Mouse (Mus musculus): ENCODE data around the gene Trim80. TPM values are rescaled to one million over a fixed set of nuclear protein-coding genes. Genes with fewer than 3 reads are reported as not detected.
A peak's percentile ranks its signal among the peaks of the same experiment; 100 is the strongest.

Gene Trim80
- polyA plus RNA-seq, 1 experiment from 2014 or later: not detected

DNA sequence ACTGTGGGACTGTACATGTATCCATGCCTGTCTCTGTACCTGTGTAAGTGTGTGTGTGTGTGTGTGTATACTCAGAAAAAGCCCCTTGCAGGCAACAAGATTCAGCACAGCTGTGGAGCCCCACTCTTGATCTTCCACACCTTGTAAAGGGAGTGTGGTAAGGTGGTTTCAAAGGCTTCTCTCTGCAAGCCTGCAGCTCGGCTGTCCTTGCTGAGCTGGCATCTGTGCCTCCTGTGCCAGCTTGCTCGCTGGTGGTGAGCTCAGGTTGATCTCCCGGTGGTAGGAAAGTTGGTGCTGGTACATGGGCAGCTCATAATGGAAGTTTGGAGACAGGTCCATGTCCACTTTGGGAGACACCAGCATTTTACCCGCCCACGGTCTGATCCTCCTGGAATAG, 21.5 kb downstream of the Trim80 start:
- H3K9ac ChIP-seq (replicated peaks; ENCODE audit: low read depth, low read length): no peak overlapping the region
- H3K9me3 ChIP-seq (ENCODE audit: control insufficient read depth, low read depth, low read length): no peaks in the 10 kb centered on the region
- no peak for ATAC-seq (ENCODE audit: insufficient number of reproducible peaks, insufficient read depth, low FRiP score, low read depth)
- H3K27me3 ChIP-seq (ENCODE audit: control insufficient read depth, insufficient read depth, low read length): no peaks in the 10 kb centered on the region
- H3K4me1 ChIP-seq (ENCODE audit: control insufficient read depth, insufficient read depth, low read length): 0 out of 2 replicates have a peak, but pooled peaks cover 3% of the 10 kb centered on the region
- H3K36me3 ChIP-seq (ENCODE audit: control insufficient read depth, insufficient read depth, low read length): no peaks in the 10 kb centered on the region
- 71% methylated on average over 5 of the region's 5 CpGs for WGBS
- no peak overlapping the region for H3K27ac ChIP-seq (ENCODE audit: low read length)
- H3K4me2 ChIP-seq (replicated peaks; ENCODE audit: low read depth, low read length): no peak overlapping the region
- H3K4me3 ChIP-seq (ENCODE audit: low read depth, low read length): no peak overlapping the region

DNA sequence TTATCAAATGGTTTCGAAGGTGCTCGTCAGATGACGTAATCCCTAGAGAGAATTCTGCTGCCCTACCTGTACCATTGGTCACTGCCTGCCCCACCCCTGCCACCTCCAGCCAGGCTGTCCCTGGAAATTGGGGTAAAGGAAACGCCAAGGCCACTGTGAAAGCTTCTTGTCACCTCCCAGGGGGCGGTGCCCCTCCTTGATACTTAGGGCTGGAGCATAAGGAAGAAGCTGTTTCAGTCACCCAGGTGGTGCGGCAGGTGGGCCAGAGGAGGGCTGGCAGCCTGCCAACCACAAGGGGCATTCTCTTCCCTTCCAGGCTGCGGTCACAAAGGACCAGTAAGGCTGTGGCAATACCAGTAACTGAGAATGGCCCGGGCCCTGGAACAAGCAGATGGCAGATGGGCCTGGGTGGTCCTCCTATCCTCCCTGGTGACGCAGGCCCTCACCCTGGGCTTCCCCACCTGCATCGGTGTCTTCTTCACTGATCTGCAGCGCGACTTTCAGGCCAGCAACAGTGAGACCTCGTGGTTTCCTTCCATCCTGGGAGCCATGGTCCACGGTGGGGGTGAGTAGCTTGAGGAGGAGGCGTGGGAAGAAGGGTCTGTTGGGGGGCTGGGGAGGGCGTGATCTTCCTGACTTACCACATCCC, 22.0 kb downstream of the Trim80 start, which contains the start of gene Slc16a5:
Gene Slc16a5 (plus strand): TSS at position 232 of the 649 bp plus-strand sequence.
- WGBS: 73% methylated on average over 16 of the region's 16 CpGs
- Histone ChIP-seq H3K9me3 (ENCODE audit: control insufficient read depth, low read depth, low read length) (no peaks in the 10 kb centered on the region), H3K27me3 (ENCODE audit: control insufficient read depth, insufficient read depth, low read length) (no peaks in the 10 kb centered on the region), H3K36me3 (ENCODE audit: control insufficient read depth, insufficient read depth, low read length) (no peaks in the 10 kb centered on the region), H3K27ac (ENCODE audit: low read length) (no peak within 1 kb of the TSS), H3K9ac (replicated peaks; ENCODE audit: low read depth, low read length) (no peak within 1 kb of the TSS), H3K4me2 (replicated peaks; ENCODE audit: low read depth, low read length) (no peak within 1 kb of the TSS), H3K4me1 (ENCODE audit: control insufficient read depth, insufficient read depth, low read length) (0 out of 2 replicates have a peak, but pooled peaks cover 4% of the 10 kb centered on the region), H3K4me3 (ENCODE audit: low read depth, low read length) (no peak within 1 kb of the TSS)
- ATAC-seq (ENCODE audit: insufficient number of reproducible peaks, insufficient read depth, low FRiP score, low read depth): no peak

DNA sequence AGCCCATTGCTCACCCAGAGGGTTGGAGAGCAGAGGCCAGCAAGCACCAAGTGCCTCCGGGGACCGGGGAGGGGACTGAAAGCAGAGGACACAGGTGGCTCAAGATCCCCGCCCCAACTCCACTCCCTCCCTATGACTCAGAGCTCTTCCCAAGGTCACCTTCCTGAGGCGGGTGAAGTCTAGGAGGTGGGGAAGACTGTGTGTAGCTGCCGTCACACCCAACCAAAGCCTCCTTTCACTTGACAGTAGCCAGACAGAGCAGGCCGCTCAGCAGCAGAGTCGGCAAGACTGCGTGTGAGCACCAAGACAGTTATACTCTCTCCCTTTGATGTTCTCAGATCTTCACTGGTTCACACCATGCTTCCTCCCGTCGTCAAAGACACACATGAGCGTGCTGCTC, 23.1 kb downstream of the Trim80 start:
- Histone ChIP-seq H3K9me3 (ENCODE audit: control insufficient read depth, low read depth, low read length) (no peaks in the 10 kb centered on the region), H3K4me1 (ENCODE audit: control insufficient read depth, insufficient read depth, low read length) (0 out of 2 replicates have a peak, but pooled peaks cover 3% of the 10 kb centered on the region), H3K36me3 (ENCODE audit: control insufficient read depth, insufficient read depth, low read length) (no peaks in the 10 kb centered on the region), H3K9ac (replicated peaks; ENCODE audit: low read depth, low read length) (no peak overlapping the region), H3K27ac (ENCODE audit: low read length) (no peak overlapping the region), H3K4me2 (replicated peaks; ENCODE audit: low read depth, low read length) (no peak overlapping the region), H3K27me3 (ENCODE audit: control insufficient read depth, insufficient read depth, low read length) (no peaks in the 10 kb centered on the region), H3K4me3 (ENCODE audit: low read depth, low read length) (no peak overlapping the region)
- 58% methylated on average over 11 of the region's 11 CpGs for WGBS
- ATAC-seq (ENCODE audit: insufficient number of reproducible peaks, insufficient read depth, low FRiP score, low read depth): 0 out of 2 replicates have a peak, but pooled peaks have one; percentile 47

DNA sequence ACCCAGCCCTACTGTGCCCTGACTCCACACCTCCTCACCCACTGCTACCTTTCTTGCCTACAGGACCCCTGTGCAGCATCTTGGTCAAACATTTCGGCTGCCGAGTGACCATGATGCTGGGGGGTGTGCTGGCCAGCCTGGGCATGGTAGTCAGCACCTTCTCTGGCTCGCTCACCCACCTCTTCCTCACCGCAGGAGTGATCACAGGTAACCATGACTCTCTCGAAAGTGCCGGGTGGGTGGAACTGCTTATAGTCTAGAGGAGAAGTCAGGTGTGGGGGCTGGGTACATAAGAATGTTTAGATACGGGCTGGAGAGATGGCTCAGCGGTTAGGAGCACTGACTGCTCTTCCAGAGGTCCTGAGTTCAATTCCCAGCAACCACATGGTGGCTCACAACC, 24.5 kb downstream of the Trim80 start:
- 77% methylated on average over 8 of the region's 8 CpGs for WGBS
- H3K4me2 ChIP-seq (replicated peaks; ENCODE audit: low read depth, low read length): no peak overlapping the region

DNA sequence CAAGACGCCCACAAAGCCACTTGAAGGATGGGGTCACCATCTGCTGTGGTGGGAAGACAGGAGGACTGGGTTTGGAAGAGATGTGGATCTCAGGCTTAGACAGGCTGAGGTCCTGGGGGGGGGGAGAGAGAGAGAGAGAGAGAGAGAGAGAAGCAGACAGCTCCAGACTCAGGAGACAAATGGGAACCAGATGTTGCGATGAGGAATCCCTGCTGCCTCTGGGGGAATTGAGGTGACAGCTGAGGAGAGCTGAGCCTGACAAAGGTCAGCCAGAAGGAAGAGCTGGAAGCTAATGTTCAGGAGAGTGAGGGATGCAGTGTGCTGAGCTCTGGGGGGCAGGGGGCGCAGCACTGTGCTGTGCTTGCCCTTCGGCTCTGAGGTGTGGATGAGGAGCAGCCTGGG, 26.9 kb downstream of the Trim80 start:
- no peak for ATAC-seq (ENCODE audit: insufficient number of reproducible peaks, insufficient read depth, low FRiP score, low read depth)
- Histone ChIP-seq H3K4me1 (ENCODE audit: control insufficient read depth, insufficient read depth, low read length) (0 out of 2 replicates have a peak, but pooled peaks cover 3% of the 10 kb centered on the region), H3K27me3 (ENCODE audit: control insufficient read depth, insufficient read depth, low read length) (no peaks in the 10 kb centered on the region), H3K9ac (replicated peaks; ENCODE audit: low read depth, low read length) (no peak overlapping the region), H3K4me2 (replicated peaks; ENCODE audit: low read depth, low read length) (no peak overlapping the region), H3K9me3 (ENCODE audit: control insufficient read depth, low read depth, low read length) (no peaks in the 10 kb centered on the region), H3K4me3 (ENCODE audit: low read depth, low read length) (no peak overlapping the region), H3K27ac (ENCODE audit: low read length) (no peak overlapping the region), H3K36me3 (ENCODE audit: control insufficient read depth, insufficient read depth, low read length) (no peaks in the 10 kb centered on the region)
- WGBS: 21% methylated on average over 4 of the region's 4 CpGs

More for the DNA sequence above, 24.5 kb downstream of the Trim80 start:
- Histone ChIP-seq H3K4me1 (ENCODE audit: control insufficient read depth, insufficient read depth, low read length) (0 out of 2 replicates have a peak, but pooled peaks cover 3% of the 10 kb centered on the region), H3K4me3 (ENCODE audit: low read depth, low read length) (no peak overlapping the region), H3K36me3 (ENCODE audit: control insufficient read depth, insufficient read depth, low read length) (no peaks in the 10 kb centered on the region), H3K27me3 (ENCODE audit: control insufficient read depth, insufficient read depth, low read length) (no peaks in the 10 kb centered on the region), H3K27ac (ENCODE audit: low read length) (no peak overlapping the region), H3K9ac (replicated peaks; ENCODE audit: low read depth, low read length) (no peak overlapping the region), H3K9me3 (ENCODE audit: control insufficient read depth, low read depth, low read length) (no peaks in the 10 kb centered on the region)
- ATAC-seq (ENCODE audit: insufficient number of reproducible peaks, insufficient read depth, low FRiP score, low read depth): no peak

DNA sequence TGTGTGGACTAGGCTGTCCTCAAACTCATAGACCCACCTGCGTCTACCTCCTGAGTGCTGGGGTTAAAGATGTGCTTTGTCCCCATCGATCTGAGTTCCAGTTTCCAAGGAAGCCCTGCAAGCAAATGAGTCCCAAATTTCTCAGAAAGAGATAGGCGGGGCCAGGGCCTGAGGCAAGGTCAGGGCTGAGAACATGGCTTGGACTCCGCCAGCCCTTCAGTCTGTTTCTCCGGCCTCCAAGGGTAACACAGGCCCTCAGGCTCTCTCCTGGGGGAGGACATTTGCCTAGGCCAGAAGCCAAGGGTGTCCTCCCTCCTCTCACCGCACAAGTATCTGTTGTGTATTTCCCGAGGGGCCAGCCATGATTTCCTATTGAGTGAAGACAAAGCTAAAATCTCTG, 31.8 kb downstream of the Trim80 start:
- Histone ChIP-seq H3K9ac (replicated peaks; ENCODE audit: low read depth, low read length) (no peak overlapping the region), H3K27me3 (ENCODE audit: control insufficient read depth, insufficient read depth, low read length) (no peaks in the 10 kb centered on the region), H3K4me3 (ENCODE audit: low read depth, low read length) (no peak overlapping the region), H3K27ac (ENCODE audit: low read length) (no peak overlapping the region), H3K4me2 (replicated peaks; ENCODE audit: low read depth, low read length) (no peak overlapping the region), H3K4me1 (ENCODE audit: control insufficient read depth, insufficient read depth, low read length) (peaks cover 27% of the 10 kb centered on the region), H3K9me3 (ENCODE audit: control insufficient read depth, low read depth, low read length) (no peaks in the 10 kb centered on the region), H3K36me3 (ENCODE audit: control insufficient read depth, insufficient read depth, low read length) (no peaks in the 10 kb centered on the region)
- no peak for ATAC-seq (ENCODE audit: insufficient number of reproducible peaks, insufficient read depth, low FRiP score, low read depth)
- 91% methylated on average over 7 of the region's 7 CpGs for WGBS

DNA sequence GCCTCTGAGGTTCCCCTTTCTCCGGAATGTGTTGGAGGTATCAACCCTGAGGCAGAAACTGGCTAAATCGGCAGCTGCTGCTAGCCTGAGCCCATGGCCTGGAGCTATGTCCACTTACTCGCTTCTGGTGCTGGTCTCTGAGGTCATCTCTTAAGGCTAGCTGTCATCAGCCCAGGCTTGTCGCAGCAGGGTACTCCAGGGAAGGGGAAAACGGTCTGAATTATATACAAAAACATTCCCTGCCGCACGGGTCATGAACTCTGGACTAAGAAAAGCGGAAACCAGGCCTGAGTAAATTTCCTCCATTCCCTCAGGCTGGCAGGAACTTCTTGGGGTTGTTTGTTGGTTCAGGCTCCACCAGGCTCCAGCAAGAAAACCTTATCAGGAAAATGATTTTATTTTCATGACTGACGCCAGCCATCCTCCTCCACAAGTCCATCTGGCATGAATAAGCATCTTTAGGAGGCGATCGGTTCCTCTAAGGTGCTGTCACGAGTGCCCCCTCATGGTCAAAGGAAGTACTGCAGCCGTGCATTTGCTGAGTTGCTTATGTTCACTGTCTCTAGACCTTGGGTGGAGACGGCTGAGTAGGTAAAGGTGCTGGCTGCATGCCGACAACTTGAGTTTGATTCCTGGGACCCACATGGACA, 33.4 kb downstream of the Trim80 start:
- Histone ChIP-seq H3K4me2 (replicated peaks; ENCODE audit: low read depth, low read length) (0 out of 2 replicates have a peak overlapping the region, but pooled peaks have one; percentile 1), H3K4me1 (ENCODE audit: control insufficient read depth, insufficient read depth, low read length) (peaks cover 24% of the 10 kb centered on the region), H3K27me3 (ENCODE audit: control insufficient read depth, insufficient read depth, low read length) (no peaks in the 10 kb centered on the region), H3K9ac (replicated peaks; ENCODE audit: low read depth, low read length) (no peak overlapping the region), H3K27ac (ENCODE audit: low read length) (peak overlapping the region; percentile 18; the same call in 1 of the 2 replicates), H3K9me3 (ENCODE audit: control insufficient read depth, low read depth, low read length) (no peaks in the 10 kb centered on the region), H3K36me3 (ENCODE audit: control insufficient read depth, insufficient read depth, low read length) (no peaks in the 10 kb centered on the region), H3K4me3 (ENCODE audit: low read depth, low read length) (no peak overlapping the region)
- 11% methylated on average over 15 of the region's 15 CpGs for WGBS
- ATAC-seq (ENCODE audit: insufficient number of reproducible peaks, insufficient read depth, low FRiP score, low read depth): no peak

DNA sequence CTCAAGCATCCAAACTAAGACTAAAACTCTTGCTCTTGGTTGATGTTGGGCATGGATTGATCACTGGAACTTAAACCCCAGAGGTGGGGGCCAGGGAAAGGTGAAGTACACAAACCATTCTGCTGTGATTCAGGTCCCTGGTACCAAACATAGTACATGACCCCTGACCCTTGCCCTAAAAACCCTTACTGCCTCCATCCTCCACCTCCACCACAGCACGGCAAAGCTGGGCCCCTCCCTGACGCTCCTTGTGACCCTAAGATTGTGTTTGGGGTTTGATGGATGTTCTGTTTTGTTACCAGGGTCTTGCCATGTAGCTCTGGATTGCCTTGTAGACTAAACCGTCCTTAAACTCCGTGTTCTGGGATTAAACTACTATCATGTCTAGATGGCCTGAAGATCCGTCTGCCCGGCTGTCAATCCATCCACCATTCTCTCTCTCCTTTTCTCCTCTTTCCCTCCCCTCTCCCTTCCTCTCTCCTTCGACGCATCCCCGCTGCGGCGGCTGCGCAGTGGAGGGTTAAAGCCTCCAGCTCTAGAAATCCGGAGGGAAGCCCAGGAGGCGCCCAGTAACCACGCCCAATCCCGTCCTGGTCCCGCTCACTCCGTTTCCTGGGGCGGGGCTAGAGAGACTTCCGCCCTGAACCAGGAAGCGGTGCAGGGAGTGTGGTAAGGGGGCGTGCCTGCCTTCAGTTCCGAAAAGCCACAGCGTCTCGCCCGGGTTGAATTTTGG, 34.8 kb downstream of the Trim80 start, which contains the start of gene Armc7:
Gene Armc7 (plus strand): TSS at position 643 of the 733 bp plus-strand sequence.
- WGBS: under 1% methylated on average over 26 of the region's 26 CpGs
- Histone ChIP-seq H3K9me3 (ENCODE audit: control insufficient read depth, low read depth, low read length) (no peaks in the 10 kb centered on the region), H3K27me3 (ENCODE audit: control insufficient read depth, insufficient read depth, low read length) (no peaks in the 10 kb centered on the region), H3K4me3 (ENCODE audit: low read depth, low read length) (peak within 1 kb of the TSS; percentile 87), H3K27ac (ENCODE audit: low read length) (peak within 1 kb of the TSS; percentile 68; the same call in 1 of the 2 replicates), H3K4me1 (ENCODE audit: control insufficient read depth, insufficient read depth, low read length) (peaks cover 24% of the 10 kb centered on the region), H3K9ac (replicated peaks; ENCODE audit: low read depth, low read length) (peak within 1 kb of the TSS; percentile 67), H3K4me2 (replicated peaks; ENCODE audit: low read depth, low read length) (peak within 1 kb of the TSS; percentile 72), H3K36me3 (ENCODE audit: control insufficient read depth, insufficient read depth, low read length) (no peaks in the 10 kb centered on the region)
- ATAC-seq (ENCODE audit: insufficient number of reproducible peaks, insufficient read depth, low FRiP score, low read depth): peak; percentile 96

All from stomach, embryonic 14.5 days (tissue).